ENCODE assay signal across 8 mouse cellular contexts in the genomic region with DNA sequence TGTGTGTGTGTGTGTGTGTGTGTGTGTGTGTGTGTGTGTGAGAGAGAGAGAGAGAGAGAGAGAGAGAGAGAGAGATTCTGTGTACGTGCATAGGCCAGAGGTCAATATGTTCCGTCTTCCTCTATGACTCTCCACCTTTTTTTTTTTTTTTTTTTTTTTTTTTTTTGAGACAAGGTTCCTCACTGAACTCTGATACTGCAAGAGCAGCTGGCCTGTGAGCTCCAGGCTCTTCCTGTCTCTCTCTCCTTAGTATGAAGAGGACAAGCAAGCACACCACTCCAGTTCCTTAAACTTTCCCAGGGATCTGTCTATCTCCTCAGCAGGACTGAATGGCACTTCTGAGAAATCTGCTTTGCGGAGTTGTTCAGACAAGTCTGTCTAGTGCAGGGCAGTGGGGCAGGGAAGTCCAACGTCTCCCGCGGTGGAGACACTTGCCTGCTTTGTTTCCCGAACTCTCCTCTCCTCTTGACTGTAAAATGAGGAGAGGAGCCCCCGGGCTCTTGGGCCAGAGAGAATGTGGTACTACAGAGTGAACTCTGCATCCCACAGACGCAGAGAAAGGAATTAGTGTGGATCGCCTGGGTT. TPM values are rescaled to one million over a fixed set of nuclear protein-coding genes. Genes with fewer than 3 reads are reported as not detected.
DNase-seq lines count a peak whose midpoint lies in the region; ATAC-seq and TF ChIP-seq lines count a peak whose summit lies in the region.

No protein-coding gene starts in this region.

- H3K9ac ChIP-seq in heart, adult 2 months (ENCODE audit: low read depth, low read length), result no peak overlapping the region
- peak overlapping the region; percentile 88 for H3K9ac ChIP-seq in heart, embryonic 16.5 days (ENCODE audit: low read length)

- TF ChIP-seq EP300 in heart, adult 2 months (IDR thresholded peaks at IDR 0.05; ENCODE audit: insufficient read depth, low read depth, low read length), result no peak

- no peak for ATAC-seq in heart, embryonic 16.5 days (replicated peaks; ENCODE audit: extremely low read depth, insufficient read depth, low FRiP score)
- ATAC-seq in megakaryocyte, adult 5-6 weeks (ENCODE audit: poor library complexity, severe bottlenecking), result 0 out of 2 replicates have a peak, but pooled peaks have one; percentile 6

- no peak for TF ChIP-seq CTCF in heart, adult 2 months (IDR thresholded peaks at IDR 0.05)

- intact Hi-C loops in heart, adult 2 months (cut with DNase I), result no loop called here
- intact Hi-C loops in heart, postnatal 36 days (cut with DNase I), result no loop called here

- no peak for DNase-seq in heart, adult 2 months
- DNase-seq in heart, postnatal 36 days, result no peak
- DNase-seq in MEL-GATA-1-ER (ENCODE audit: extremely low read depth, low read depth), result peak; percentile 79
- no peak for DNase-seq in frontal cortex, postnatal 25 days (ENCODE audit: low spot score in 2 of 2)
- DNase-seq in left cerebral cortex, adult 18-20 months (ENCODE audit: low spot score in 2 of 2), result no peak
- DNase-seq in ovary, postnatal 14 days (ENCODE audit: low spot score), result no peak

- 11% methylated on average over 10 of the region's 10 CpGs for WGBS in heart, adult 2 months
- WGBS in heart, embryonic 16.5 days, result 9% methylated on average over 10 of the region's 10 CpGs

- no peaks in the 10 kb centered on the region; the same call in 1 of the 2 replicates for H3K79me2 ChIP-seq in heart, adult 2 months (replicated peaks; ENCODE audit: control insufficient read depth, insufficient read depth, low read length)

- H3K36me3 ChIP-seq in heart, adult 2 months (ENCODE audit: control insufficient read depth, insufficient read depth, low read length), result no peaks in the 10 kb centered on the region; the same call in 1 of the 2 replicates
- H3K36me3 ChIP-seq in heart, embryonic 16.5 days (ENCODE audit: control insufficient read depth, insufficient read depth), result no peaks in the 10 kb centered on the region

- H3K27me3 ChIP-seq in heart, adult 2 months (ENCODE audit: control insufficient read depth, insufficient read depth, low read length), result no peaks in the 10 kb centered on the region
- no peaks in the 10 kb centered on the region for H3K27me3 ChIP-seq in heart, embryonic 16.5 days (ENCODE audit: control insufficient read depth, insufficient read depth, low read length)

- H3K27ac ChIP-seq in heart, adult 2 months, result peak overlapping the region; percentile 82
- peak overlapping the region; percentile 95 for H3K27ac ChIP-seq in heart, embryonic 16.5 days (ENCODE audit: low read length)

- no peak for TF ChIP-seq POLR2A in heart, adult 2 months (IDR thresholded peaks at IDR 0.05; ENCODE audit: insufficient read depth, low read depth, low read length)

- H3K9me3 ChIP-seq in heart, embryonic 16.5 days (replicated peaks; ENCODE audit: control insufficient read depth, low read length), result no peaks in the 10 kb centered on the region

- peaks cover 6% of the 10 kb centered on the region for H3K4me1 ChIP-seq in heart, adult 2 months (ENCODE audit: control insufficient read depth, insufficient read depth, low read length)
- H3K4me1 ChIP-seq in heart, embryonic 16.5 days (ENCODE audit: control insufficient read depth, insufficient read depth, low read length), result peaks cover 37% of the 10 kb centered on the region

- peak overlapping the region; percentile 70 for H3K4me2 ChIP-seq in heart, embryonic 16.5 days (ENCODE audit: low read depth, low read length)

- peak overlapping the region; percentile 82; the same call in 1 of the 2 replicates for H3K4me3 ChIP-seq in heart, adult 2 months
- peak overlapping the region; percentile 86 for H3K4me3 ChIP-seq in heart, embryonic 16.5 days (ENCODE audit: low read length)

RNA-seq across cellular contexts. Expression of gene Tuba1c, which starts 0.7 kb away (rescaled TPM):
- 10 to 100 TPM; 30.1 to 39.0 TPM for total RNA-seq in heart, adult 2 months (2021)
- 58.6 and 74.4 TPM in 2 replicates for polyA plus RNA-seq in heart, adult 2 months (2012; rRNA removed)
- 10 to 100 TPM; 29.7 to 33.9 TPM for total RNA-seq in heart, postnatal 36 days (2021)
- 130 and 149 TPM in 2 replicates for polyA plus RNA-seq in heart, embryonic 16.5 days (2015; fragmentation: Nextera tagmentation; extraction: Ambion mirVana)
- total RNA-seq in megakaryocyte, adult 5-6 weeks (2015), result 232 and 270 TPM in 2 replicates
- 124 and 128 TPM in 2 replicates for total RNA-seq in megakaryocyte, adult 5-6 weeks (2017)
- 10 to 100 TPM; 65.4 to 66.8 TPM for total RNA-seq in left cerebral cortex, adult 18-20 months (2021)

RNA-seq across cellular contexts. Expression of gene Prph, which starts 26.0 kb away (rescaled TPM):
- under 1 TPM; 0.13 to 0.80 TPM for total RNA-seq in heart, adult 2 months (2021)
- polyA plus RNA-seq in heart, adult 2 months (2012; rRNA removed), result 1.00 and 2.1 TPM in 2 replicates
- under 1 TPM; 0.14 to 0.94 TPM for total RNA-seq in heart, postnatal 36 days (2021)
- 1.4 and 2.4 TPM in 2 replicates for polyA plus RNA-seq in heart, embryonic 16.5 days (2015; fragmentation: Nextera tagmentation; extraction: Ambion mirVana)
- not detected in 2 replicates for total RNA-seq in megakaryocyte, adult 5-6 weeks (2015)
- total RNA-seq in megakaryocyte, adult 5-6 weeks (2017), result not detected in 2 replicates
- total RNA-seq in left cerebral cortex, adult 18-20 months (2021), result 1 to 10 TPM in 1 of 2 experiments, under 1 TPM in 1; 0.77 to 2.6 TPM

RNA-seq across cellular contexts. Expression of gene Troap, which starts 45.4 kb away (rescaled TPM):
- under 1 TPM in 1 of 2 experiments, not detected in 1; 0.31 TPM for total RNA-seq in heart, adult 2 months (2021)
- 0.18 and 0.53 TPM in 2 replicates for polyA plus RNA-seq in heart, adult 2 months (2012; rRNA removed)
- total RNA-seq in heart, postnatal 36 days (2021), result under 1 TPM; 0.33 to 0.49 TPM
- 27.8 and 29.4 TPM in 2 replicates for polyA plus RNA-seq in heart, embryonic 16.5 days (2015; fragmentation: Nextera tagmentation; extraction: Ambion mirVana)
- total RNA-seq in megakaryocyte, adult 5-6 weeks (2015), result 27.1 and 37.2 TPM in 2 replicates
- total RNA-seq in megakaryocyte, adult 5-6 weeks (2017), result 27.9 and 28.3 TPM in 2 replicates
- not detected for total RNA-seq in left cerebral cortex, adult 18-20 months (2021)

RNA-seq across cellular contexts. Expression of gene C1ql4, which starts 58.7 kb away (rescaled TPM):
- total RNA-seq in heart, adult 2 months (2021), result not detected
- not detected in 2 replicates for polyA plus RNA-seq in heart, adult 2 months (2012; rRNA removed)
- total RNA-seq in heart, postnatal 36 days (2021), result not detected
- polyA plus RNA-seq in heart, embryonic 16.5 days (2015; fragmentation: Nextera tagmentation; extraction: Ambion mirVana), result 0.12 and 0.16 TPM in 2 replicates
- not detected in 2 replicates for total RNA-seq in megakaryocyte, adult 5-6 weeks (2015)
- total RNA-seq in megakaryocyte, adult 5-6 weeks (2017), result not detected in 2 replicates
- not detected for total RNA-seq in left cerebral cortex, adult 18-20 months (2021)

Comparison
In these comparisons a context has a peak if more than half of its experiments do, and no peak if none do; other contexts are left out.
1. RNA of gene Troap, which starts 45.4 kb away (total RNA-seq): 27.1 to 37.2 TPM in megakaryocyte, adult 5-6 weeks; 0.33 to 0.49 TPM in heart, postnatal 36 days, 0.31 TPM in heart, adult 2 months and not detected in left cerebral cortex, adult 18-20 months; every median in the first group is over 10 times any median in the second.